Mouse (Mus musculus) monocyte, adult 5-6 weeks (primary cell): ENCODE measurements around the gene Pdxk. TPM values are rescaled to one million over a fixed set of nuclear protein-coding genes. Genes with fewer than 3 reads are reported as not detected.
"Not testable (repeated sequence)": the region's sequence is repeated elsewhere in the genome, so short reads cannot be mapped to it uniquely, and the experiment has no call there.

Source experiments
- ATAC-seq: fragments of 153-309, 156-312 bp; replicated peaks from 2 replicates; pipeline ENCODE4 v1.8.0; 2017; ENCODE audit warnings: mild to moderate bottlenecking; ENCODE audit not compliant: low TSS enrichment, insufficient number of reproducible peaks, severe bottlenecking, poor library complexity, low FRiP score
- total RNA-seq: library from RNA; stranded (forward); fragments of 200-1000, 200-491, 200-594 nt; gene quantifications from 3 replicates; pipeline ENCODE4 v1.2.3, GENCODE M21; 2017

Pdxk gene
- 5.5 to 7.5 TPM (median 6.9 TPM) in 3 replicates for total RNA-seq

DNA sequence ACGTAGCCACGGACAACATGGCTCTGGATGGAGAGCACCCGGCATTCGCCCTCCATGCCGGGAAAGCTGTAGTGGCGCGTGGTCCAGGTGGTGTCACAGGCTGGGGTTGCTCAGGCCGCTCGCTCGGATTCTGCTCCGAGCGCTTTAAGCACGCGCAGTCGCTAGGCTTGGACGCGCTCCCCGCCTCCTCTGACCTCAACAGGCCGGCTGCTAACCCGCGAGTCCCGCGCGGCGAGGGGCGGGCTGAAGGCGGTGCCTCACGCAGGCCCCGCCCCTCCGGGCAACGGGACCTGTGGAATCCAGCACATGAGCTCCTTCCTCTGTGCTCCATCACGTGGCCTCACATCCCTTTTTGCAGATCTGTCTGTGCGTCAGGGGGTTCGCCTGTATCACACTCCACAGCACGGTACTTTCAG, at the start of gene Pdxk:
Gene Pdxk (minus strand): TSS at position 184 of the 416 bp plus-strand sequence.
- peak; percentile 82 for ATAC-seq

DNA sequence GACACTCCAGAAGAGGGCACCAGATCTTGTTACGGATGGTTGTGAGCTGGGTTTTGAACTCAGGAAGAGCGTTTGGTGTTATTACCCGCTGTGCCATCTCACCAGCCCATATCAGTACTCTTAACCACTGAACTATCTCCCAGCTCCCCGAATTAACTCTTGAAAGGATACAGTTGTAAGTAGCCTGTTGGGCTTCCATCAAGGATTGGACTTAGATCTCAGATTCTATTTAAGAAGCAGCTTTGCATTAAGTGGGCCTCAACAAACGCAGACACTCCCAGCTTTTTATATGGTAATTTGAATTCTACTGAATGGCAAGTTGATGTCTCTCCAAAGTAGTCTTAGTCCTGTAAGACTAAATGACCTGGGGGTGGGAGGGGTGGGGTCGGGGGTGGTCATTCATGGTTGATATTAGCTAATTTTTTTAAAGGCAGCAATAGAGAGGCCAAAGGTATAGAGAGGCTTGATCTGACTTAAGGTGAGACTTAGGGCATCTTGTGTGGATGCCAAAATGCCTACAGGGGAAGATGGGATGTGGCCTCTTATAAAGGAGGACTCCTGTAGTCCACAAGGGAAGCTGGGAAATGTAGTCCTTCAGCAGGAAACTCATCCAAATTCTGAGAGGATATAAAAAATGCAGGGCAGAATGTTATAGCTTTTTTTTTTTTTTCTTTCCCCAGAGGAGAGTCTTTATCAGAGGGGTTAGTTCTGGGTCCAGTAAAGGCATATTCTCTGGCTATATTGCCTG, 38.4 kb upstream of the Pdxk start:
- no peak for ATAC-seq

DNA sequence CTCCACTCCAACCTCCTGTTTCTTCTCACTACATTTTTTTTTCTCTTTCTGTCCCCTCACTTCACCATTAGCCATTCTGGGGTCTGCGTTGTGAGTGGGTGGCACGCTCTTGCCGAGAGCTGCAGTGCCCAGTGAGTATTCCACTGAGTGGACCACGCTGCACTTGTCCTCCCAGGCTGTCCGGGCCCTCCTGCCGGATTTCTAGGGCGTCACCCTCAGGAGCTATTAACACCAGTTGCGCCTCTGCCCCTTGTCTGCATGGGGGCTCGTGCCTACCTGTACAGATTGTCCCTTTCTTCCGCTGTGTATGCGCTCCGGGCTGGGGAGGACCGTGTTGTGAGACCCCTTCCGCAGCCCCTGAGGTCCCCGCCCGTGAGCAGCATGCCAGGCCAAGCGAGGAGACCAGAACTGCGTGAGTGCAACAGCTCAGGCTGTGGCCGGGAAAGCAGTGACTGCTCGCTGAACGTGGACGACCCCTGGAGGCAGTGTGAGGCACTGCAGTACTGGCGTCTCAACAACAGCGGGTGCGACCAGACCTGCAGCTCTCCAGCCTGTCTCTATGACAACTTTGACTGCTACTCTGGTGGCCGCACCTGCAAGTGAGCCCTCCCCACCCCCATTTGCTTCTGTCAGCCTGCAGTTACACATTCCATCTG, 22.8 kb upstream of the Pdxk start:
- peak; percentile 88 for ATAC-seq

DNA sequence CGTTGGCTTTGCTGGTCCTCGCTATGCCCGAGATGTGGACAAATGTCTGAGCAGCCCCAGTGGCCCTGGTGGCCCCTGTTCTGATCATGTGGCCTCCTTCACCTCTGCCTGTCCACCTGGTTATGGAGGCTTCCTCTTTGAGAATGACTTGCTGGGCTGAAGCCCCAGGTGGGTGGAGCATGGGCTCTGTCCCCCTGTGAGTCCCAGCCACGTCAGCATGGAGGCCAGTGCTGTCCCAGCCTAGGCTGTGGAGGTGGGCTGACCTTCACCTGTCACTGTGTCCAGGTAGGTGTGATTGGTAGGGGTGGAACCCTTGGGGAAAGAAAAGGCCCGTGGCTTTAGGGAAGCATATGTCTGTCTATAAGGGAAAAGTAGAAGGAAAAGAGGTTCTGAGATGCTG, 22.1 kb upstream of the Pdxk start:
- ATAC-seq, result no peak

- ATAC-seq, result not testable (repeated sequence)
Observed at GRCm38 (mm10) chr10:78485369-78485768, 20.6 kb upstream of the Pdxk start.

- ATAC-seq, result peak; percentile 77
Observed at GRCm38 (mm10) chr10:78481928-78482499, 17.2 kb upstream of the Pdxk start.

GRCm38 (mm10) chr10:78480954-78481927, 16.5 kb upstream of the Pdxk start:
- peak; percentile 49; the same call in 1 of the 2 replicates for ATAC-seq

GRCm38 (mm10) chr10:78476821-78477220, 12.0 kb upstream of the Pdxk start:
- ATAC-seq, result peak; percentile 79

- no peak for ATAC-seq
Observed at GRCm38 (mm10) chr10:78474759-78475158, 10.0 kb upstream of the Pdxk start.

GRCm38 (mm10) chr10:78473434-78473833, 8.7 kb upstream of the Pdxk start:
- no peak for ATAC-seq

DNA sequence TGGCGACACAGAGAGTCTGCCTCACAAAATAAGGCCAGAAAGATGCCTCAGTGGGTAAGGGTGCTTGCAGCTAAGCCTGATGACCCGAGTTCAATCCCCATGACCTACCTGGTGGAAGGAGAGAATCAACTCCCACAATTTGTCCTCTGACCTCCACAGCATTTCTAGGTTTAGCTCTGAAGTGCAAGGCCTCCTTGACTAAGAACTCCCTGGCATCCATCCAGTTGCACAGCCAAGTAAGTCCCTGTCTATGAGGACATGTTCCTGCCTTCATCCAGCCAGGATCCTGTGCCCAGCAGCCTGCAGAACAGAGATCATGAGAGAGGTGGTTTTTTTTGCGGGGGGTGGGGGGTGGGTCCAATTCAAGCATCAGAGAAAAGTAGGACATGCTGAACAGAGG, 7.3 kb upstream of the Pdxk start:
- ATAC-seq, result no peak

- no peak for ATAC-seq
Observed at GRCm38 (mm10) chr10:78470582-78471313, 6.0 kb upstream of the Pdxk start.

DNA sequence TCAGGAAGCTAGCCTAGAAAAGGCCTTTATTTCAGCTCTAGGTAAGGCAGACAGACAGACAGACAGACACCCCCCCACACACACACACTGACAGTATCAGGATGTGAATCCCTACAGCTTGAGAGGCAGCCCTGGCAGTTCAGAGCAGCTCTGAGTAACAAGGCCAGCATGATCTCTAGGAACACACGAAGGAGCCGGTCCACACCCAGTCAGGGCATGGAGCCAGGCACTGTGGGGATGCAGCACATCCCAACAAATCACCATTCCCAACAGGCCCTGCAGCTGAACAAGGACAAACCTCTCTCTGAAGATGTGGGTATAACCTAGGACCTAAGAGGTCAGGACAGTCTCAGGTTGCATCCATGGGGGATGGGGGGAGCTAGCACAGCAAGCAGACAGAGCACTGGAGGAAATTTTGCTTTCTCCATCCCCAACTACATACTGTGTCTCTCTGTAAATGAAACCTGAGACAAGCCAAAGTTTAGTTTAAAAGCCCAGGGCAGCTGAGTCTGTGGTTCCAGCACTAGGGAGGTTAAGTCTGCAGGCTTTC, 3.1 kb upstream of the Pdxk start:
- no peak for ATAC-seq

DNA sequence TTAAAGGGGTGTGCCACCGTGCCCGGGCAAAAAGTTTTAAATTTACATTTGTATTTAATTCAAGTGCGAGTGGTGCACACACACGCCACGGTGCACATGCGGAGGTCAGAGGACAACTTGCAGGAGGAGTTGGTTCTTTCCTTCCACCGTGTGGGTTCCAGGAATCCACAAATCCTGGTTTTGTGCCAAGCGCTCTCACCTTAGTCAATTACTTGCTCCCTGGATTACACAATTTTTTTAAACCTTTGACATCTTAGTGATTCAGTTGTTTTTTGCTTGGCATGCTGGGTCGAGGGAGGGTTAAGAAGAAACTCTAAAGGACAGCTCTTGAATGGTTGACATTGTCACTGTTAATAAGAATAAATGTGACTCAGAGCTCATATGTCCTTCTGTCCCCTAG, 1.9 kb upstream of the Pdxk start:
- ATAC-seq, result no peak

GRCm38 (mm10) chr10:78465472-78465871, 697 bp upstream of the Pdxk start:
- peak; percentile 42 for ATAC-seq

- peak; percentile 20 for ATAC-seq
Observed at GRCm38 (mm10) chr10:78464201-78464791, 479 bp downstream of the Pdxk start.

- ATAC-seq, result no peak
Observed at GRCm38 (mm10) chr10:78463769-78464167, 1.0 kb downstream of the Pdxk start.
